Mouse (Mus musculus) kidney, adult 2 months (tissue): ENCODE measurements around the gene Smarca2. TPM values are rescaled to one million over a fixed set of nuclear protein-coding genes. Genes with fewer than 3 reads are reported as not detected.
A peak's percentile ranks its signal among the peaks of the same experiment; 100 is the strongest.

Experiments
- DNase-seq: peaks from one replicate; pipeline ENCODE4 v3.0.0; 2021
- H3K27ac ChIP-seq: fragments of 200-500 bp; 2 replicates; pipeline ENCODE4 v1.5.1; 2012; ENCODE audit warnings: low read depth, low read length, control low read depth, inconsistent platforms; ENCODE audit not compliant: insufficient read depth
- H3K27me3 ChIP-seq: fragments of 200-500 bp; replicated peaks from 2 replicates; pipeline ENCODE4 v1.6.1; 2012; ENCODE audit warnings: mild to moderate bottlenecking, moderate library complexity, low read length, inconsistent platforms; ENCODE audit not compliant: control insufficient read depth, insufficient read depth
- H3K36me3 ChIP-seq: fragments of 200-500 bp; 2 replicates; pipeline ENCODE4 v1.6.1; 2012; ENCODE audit warnings: mild to moderate bottlenecking, moderate library complexity, low read length, inconsistent platforms; ENCODE audit not compliant: control insufficient read depth, insufficient read depth
- H3K4me1 ChIP-seq: fragments of 200-500 bp; 2 replicates; pipeline ENCODE4 v1.6.1; 2011; ENCODE audit warnings: low read length; ENCODE audit not compliant: control insufficient read depth, insufficient read depth
- H3K4me3 ChIP-seq: fragments of 200-500 bp; 2 replicates; pipeline ENCODE4 v1.5.1; 2011; ENCODE audit warnings: mild to moderate bottlenecking, low read depth, low read length, control low read depth; ENCODE audit not compliant: insufficient read depth
- CTCF ChIP-seq: fragments of 200-500 bp; conservative IDR thresholded peaks from 2 replicates; pipeline ENCODE4 v1.5.1; 2011; ENCODE audit warnings: low read depth, mild to moderate bottlenecking, control low read depth, low read length, moderate library complexity, mixed read lengths; ENCODE audit not compliant: insufficient read depth, insufficient read length
- POLR2A ChIP-seq: fragments of 200-500 bp; IDR thresholded peaks from one replicate; pipeline ENCODE4 v1.6.1; 2011; ENCODE audit warnings: low read depth, low read length, control low read depth
- WGBS: fragments of 180-500 bp; shearing (Covaris S2); methylation state at CpG from one replicate; pipeline ENCODE4 v1.1.7; 2018; 5-methylcytosine and 5-hydroxymethylcytosine counted together
- polyA plus RNA-seq: library from polyadenylated mRNA; depleted of rRNA; stranded (reverse); fragments of >200 nt; gene quantifications from 2 replicates; pipeline ENCODE4 v1.2.3, GENCODE M21; 2012

Gene Smarca2
- polyA plus RNA-seq, 1 experiment: 45.6 TPM

GRCm38 (mm10) chr19:26718221-26718620 lies 113.4 kb downstream of the Smarca2 start:
- no peaks in the 10 kb centered on the region; the same call in 1 of the 2 replicates for H3K4me1 ChIP-seq
- H3K27me3 ChIP-seq: no peaks in the 10 kb centered on the region
- no peak overlapping the region for H3K4me3 ChIP-seq
- no peak overlapping the region for H3K27ac ChIP-seq
- TF ChIP-seq POLR2A: no peak
- TF ChIP-seq CTCF: peak; percentile 50
- DNase-seq: peak; percentile 86
- H3K36me3 ChIP-seq: peaks cover 8% of the 10 kb centered on the region
- WGBS: 2% methylated on average over 6 of the region's 6 CpGs

GRCm38 (mm10) chr19:26719161-26719560 lies 114.3 kb downstream of the Smarca2 start:
- no peaks in the 10 kb centered on the region for H3K27me3 ChIP-seq
- H3K4me1 ChIP-seq: no peaks in the 10 kb centered on the region; the same call in 1 of the 2 replicates
- no peak for TF ChIP-seq CTCF
- TF ChIP-seq POLR2A: no peak
- no peak overlapping the region for H3K27ac ChIP-seq
- H3K4me3 ChIP-seq: no peak overlapping the region
- peaks cover 8% of the 10 kb centered on the region for H3K36me3 ChIP-seq
- DNase-seq: no peak
- 96% methylated on average over 7 of the region's 7 CpGs for WGBS

- no peak for TF ChIP-seq CTCF
- no peak for TF ChIP-seq POLR2A
- no peak overlapping the region for H3K4me3 ChIP-seq
- 0 out of 2 replicates have a peak, but pooled peaks cover 5% of the 10 kb centered on the region for H3K36me3 ChIP-seq
- no peaks in the 10 kb centered on the region for H3K27me3 ChIP-seq
- 89% methylated on average over 6 of the region's 6 CpGs for WGBS
- no peak overlapping the region for H3K27ac ChIP-seq
- no peaks in the 10 kb centered on the region; the same call in 1 of the 2 replicates for H3K4me1 ChIP-seq
- no peak for DNase-seq
Measured at GRCm38 (mm10) chr19:26721741-26722140, 116.9 kb downstream of the Smarca2 start.

- H3K27me3 ChIP-seq: no peaks in the 10 kb centered on the region
Measured at GRCm38 (mm10) chr19:26723899-26724298, 119.0 kb downstream of the Smarca2 start.

DNA sequence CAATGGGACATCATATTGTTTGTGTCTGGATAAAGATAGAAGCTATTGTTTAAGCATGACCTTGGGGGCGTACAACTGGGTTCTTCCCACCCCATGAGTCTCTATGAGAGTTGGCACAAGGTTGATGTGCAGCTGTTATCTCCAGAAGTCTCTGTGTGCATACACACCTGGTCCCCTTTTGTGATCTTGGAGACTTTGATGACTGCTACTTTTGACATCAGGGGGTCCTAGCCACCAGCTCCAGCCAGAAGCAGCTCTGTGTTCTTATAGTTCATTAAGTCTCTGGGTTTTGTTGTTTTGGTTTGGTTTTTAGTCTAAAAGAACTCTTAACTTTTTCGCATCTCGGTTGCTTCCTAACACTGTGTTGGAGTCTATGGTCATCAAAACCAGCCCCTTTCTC lies 119.8 kb downstream of the Smarca2 start:
- no peak for TF ChIP-seq POLR2A
- no peak for TF ChIP-seq CTCF
- Histone ChIP-seq H3K4me3 (no peak overlapping the region), H3K27ac (no peak overlapping the region), H3K4me1 (no peaks in the 10 kb centered on the region), H3K36me3 (0 out of 2 replicates have a peak, but pooled peaks cover 4% of the 10 kb centered on the region), H3K27me3 (no peaks in the 10 kb centered on the region)
- 94% methylated on average over 3 of the region's 3 CpGs for WGBS
- DNase-seq: no peak

More at GRCm38 (mm10) chr19:26723899-26724298, 119.0 kb downstream of the Smarca2 start:
- H3K4me3 ChIP-seq: no peak overlapping the region
- 82% methylated on average over 11 of the region's 11 CpGs for WGBS
- H3K36me3 ChIP-seq: 0 out of 2 replicates have a peak, but pooled peaks cover 5% of the 10 kb centered on the region
- no peak for TF ChIP-seq POLR2A
- TF ChIP-seq CTCF: no peak
- no peak for DNase-seq
- no peak overlapping the region for H3K27ac ChIP-seq
- no peaks in the 10 kb centered on the region for H3K4me1 ChIP-seq

GRCm38 (mm10) chr19:26727796-26728195 lies 122.9 kb downstream of the Smarca2 start:
- no peak overlapping the region for H3K27ac ChIP-seq
- 55% methylated on average over 9 of the region's 9 CpGs for WGBS
- no peaks in the 10 kb centered on the region for H3K27me3 ChIP-seq
- no peak for TF ChIP-seq CTCF
- TF ChIP-seq POLR2A: no peak
- DNase-seq: no peak
- H3K4me1 ChIP-seq: peaks cover 4% of the 10 kb centered on the region; the same call in 1 of the 2 replicates
- no peaks in the 10 kb centered on the region for H3K36me3 ChIP-seq
- no peak overlapping the region for H3K4me3 ChIP-seq

GRCm38 (mm10) chr19:26730486-26730885 lies 125.6 kb downstream of the Smarca2 start:
- TF ChIP-seq POLR2A (no peak), CTCF (no peak)
- Histone ChIP-seq H3K4me1 (peaks cover 11% of the 10 kb centered on the region; the same call in 1 of the 2 replicates), H3K36me3 (no peaks in the 10 kb centered on the region), H3K27me3 (no peaks in the 10 kb centered on the region), H3K27ac (no peak overlapping the region), H3K4me3 (no peak overlapping the region)
- no peak for DNase-seq
- WGBS: 44% methylated on average over 9 of the region's 9 CpGs
